Mouse (Mus musculus): Measurements from ENCODE around the gene Mcf2l. TPM values are rescaled to one million over a fixed set of nuclear protein-coding genes. Genes with fewer than 3 reads are reported as not detected.

Gene Mcf2l
- 11.6 and 13.4 TPM in 2 replicates for polyA plus RNA-seq (2014; fragmentation: Nextera tagmentation; extraction: Ambion mirVana)

- Histone ChIP-seq H3K27me3 (ENCODE audit: insufficient read depth, low read length) (no peaks in the 10 kb centered on the region), H3K4me1 (ENCODE audit: insufficient read depth) (no peaks in the 10 kb centered on the region), H3K36me3 (ENCODE audit: insufficient read depth) (no peaks in the 10 kb centered on the region), H3K9ac (peak within 1 kb of the TSS; percentile 46), H3K27ac (ENCODE audit: low read depth) (no peak within 1 kb of the TSS), H3K4me2 (peak within 1 kb of the TSS; percentile 82), H3K9me3 (ENCODE audit: low read depth, low read length) (no peaks in the 10 kb centered on the region), H3K4me3 (ENCODE audit: low read depth, low read length) (peak within 1 kb of the TSS; percentile 47)
- ATAC-seq (ENCODE audit: insufficient read depth) (peak; percentile 81), DNase-seq (peak; percentile 71)
- 1% methylated on average over 30 of the region's 30 CpGs for WGBS
- no peak for TF ChIP-seq CTCF (IDR thresholded peaks at IDR 0.05; ENCODE audit: low read depth)
Observed at GRCm38 (mm10) chr8:12873357-12874046, at the start of gene Mcf2l. Gene Mcf2l, plus strand, starts transcription at chr8:12873806.

- WGBS = 43% methylated on average over 10 of the region's 10 CpGs
- Histone ChIP-seq H3K27me3 (ENCODE audit: insufficient read depth, low read length) (no peaks in the 10 kb centered on the region), H3K36me3 (ENCODE audit: insufficient read depth) (peaks cover 74% of the 10 kb centered on the region), H3K9me3 (ENCODE audit: low read depth, low read length) (no peaks in the 10 kb centered on the region), H3K4me3 (ENCODE audit: low read depth, low read length) (no peak overlapping the region), H3K27ac (ENCODE audit: low read depth) (no peak overlapping the region), H3K4me2 (no peak overlapping the region), H3K9ac (no peak overlapping the region), H3K4me1 (ENCODE audit: insufficient read depth) (no peaks in the 10 kb centered on the region)
- no peak for ATAC-seq (ENCODE audit: insufficient read depth)
- peak; percentile 37; the same call in 1 of the 2 replicates for TF ChIP-seq CTCF (IDR thresholded peaks at IDR 0.05; ENCODE audit: low read depth)
- DNase-seq = no peak
Observed at GRCm38 (mm10) chr8:12824562-12824961, 49.0 kb upstream of the Mcf2l start.

GRCm38 (mm10) chr8:12825236-12825635, 48.4 kb upstream of the Mcf2l start:
- no peak overlapping the region for H3K4me3 ChIP-seq (ENCODE audit: low read depth, low read length)
- no peaks in the 10 kb centered on the region for H3K4me1 ChIP-seq (ENCODE audit: insufficient read depth)
- ATAC-seq (ENCODE audit: insufficient read depth) (no peak), DNase-seq (no peak)
- no peak for TF ChIP-seq CTCF (IDR thresholded peaks at IDR 0.05; ENCODE audit: low read depth)
- H3K36me3 ChIP-seq (ENCODE audit: insufficient read depth) = peaks cover 78% of the 10 kb centered on the region
- H3K9me3 ChIP-seq (ENCODE audit: low read depth, low read length) = no peaks in the 10 kb centered on the region
- H3K4me2 ChIP-seq = no peak overlapping the region
- no peak overlapping the region for H3K27ac ChIP-seq (ENCODE audit: low read depth)
- H3K9ac ChIP-seq = no peak overlapping the region
- 59% methylated on average over 6 of the region's 6 CpGs for WGBS
- H3K27me3 ChIP-seq (ENCODE audit: insufficient read depth, low read length) = no peaks in the 10 kb centered on the region

- H3K36me3 ChIP-seq (ENCODE audit: insufficient read depth) = peaks cover 81% of the 10 kb centered on the region
- DNase-seq = no peak
Observed at GRCm38 (mm10) chr8:12825686-12826237, 47.8 kb upstream of the Mcf2l start.

GRCm38 (mm10) chr8:12827124-12827523, 46.5 kb upstream of the Mcf2l start:
- Histone ChIP-seq H3K27me3 (ENCODE audit: insufficient read depth, low read length) (no peaks in the 10 kb centered on the region), H3K9me3 (ENCODE audit: low read depth, low read length) (no peaks in the 10 kb centered on the region), H3K4me3 (ENCODE audit: low read depth, low read length) (no peak overlapping the region), H3K4me2 (no peak overlapping the region), H3K9ac (no peak overlapping the region), H3K36me3 (ENCODE audit: insufficient read depth) (peaks cover 86% of the 10 kb centered on the region), H3K27ac (ENCODE audit: low read depth) (no peak overlapping the region), H3K4me1 (ENCODE audit: insufficient read depth) (no peaks in the 10 kb centered on the region)
- no peak for ATAC-seq (ENCODE audit: insufficient read depth)
- TF ChIP-seq CTCF (IDR thresholded peaks at IDR 0.05; ENCODE audit: low read depth) = no peak
- no peak for DNase-seq
- WGBS = 88% methylated on average over 9 of the region's 9 CpGs

More at GRCm38 (mm10) chr8:12825686-12826237, 47.8 kb upstream of the Mcf2l start:
- Histone ChIP-seq H3K4me3 (ENCODE audit: low read depth, low read length) (no peak overlapping the region), H3K4me1 (ENCODE audit: insufficient read depth) (no peaks in the 10 kb centered on the region), H3K9ac (no peak overlapping the region), H3K9me3 (ENCODE audit: low read depth, low read length) (no peaks in the 10 kb centered on the region), H3K27ac (ENCODE audit: low read depth) (no peak overlapping the region), H3K27me3 (ENCODE audit: insufficient read depth, low read length) (no peaks in the 10 kb centered on the region), H3K4me2 (no peak overlapping the region)
- no peak for ATAC-seq (ENCODE audit: insufficient read depth)
- 79% methylated on average over 8 of the region's 8 CpGs for WGBS
- no peak for TF ChIP-seq CTCF (IDR thresholded peaks at IDR 0.05; ENCODE audit: low read depth)

GRCm38 (mm10) chr8:12828298-12828697, 45.3 kb upstream of the Mcf2l start:
- 58% methylated on average over 6 of the region's 6 CpGs for WGBS
- no peak for TF ChIP-seq CTCF (IDR thresholded peaks at IDR 0.05; ENCODE audit: low read depth)

GRCm38 (mm10) chr8:12829381-12829780, 44.2 kb upstream of the Mcf2l start:
- Histone ChIP-seq H3K4me2 (no peak overlapping the region), H3K9me3 (ENCODE audit: low read depth, low read length) (no peaks in the 10 kb centered on the region), H3K4me1 (ENCODE audit: insufficient read depth) (no peaks in the 10 kb centered on the region), H3K9ac (no peak overlapping the region), H3K4me3 (ENCODE audit: low read depth, low read length) (no peak overlapping the region), H3K27ac (ENCODE audit: low read depth) (no peak overlapping the region), H3K36me3 (ENCODE audit: insufficient read depth) (peaks cover 86% of the 10 kb centered on the region), H3K27me3 (ENCODE audit: insufficient read depth, low read length) (no peaks in the 10 kb centered on the region)
- WGBS = 45% methylated on average over 1 of the region's 1 CpGs
- ATAC-seq (ENCODE audit: insufficient read depth) (no peak), DNase-seq (no peak)
- TF ChIP-seq CTCF (IDR thresholded peaks at IDR 0.05; ENCODE audit: low read depth) = no peak

More at GRCm38 (mm10) chr8:12828298-12828697, 45.3 kb upstream of the Mcf2l start:
- ATAC-seq (ENCODE audit: insufficient read depth) (no peak), DNase-seq (no peak)
- Histone ChIP-seq H3K9me3 (ENCODE audit: low read depth, low read length) (no peaks in the 10 kb centered on the region), H3K4me3 (ENCODE audit: low read depth, low read length) (no peak overlapping the region), H3K27ac (ENCODE audit: low read depth) (no peak overlapping the region), H3K4me2 (no peak overlapping the region), H3K4me1 (ENCODE audit: insufficient read depth) (no peaks in the 10 kb centered on the region), H3K36me3 (ENCODE audit: insufficient read depth) (peaks cover 81% of the 10 kb centered on the region), H3K27me3 (ENCODE audit: insufficient read depth, low read length) (no peaks in the 10 kb centered on the region), H3K9ac (no peak overlapping the region)
